Mouse (Mus musculus): Measurements from ENCODE around the gene Rpl7l1.

DNA sequence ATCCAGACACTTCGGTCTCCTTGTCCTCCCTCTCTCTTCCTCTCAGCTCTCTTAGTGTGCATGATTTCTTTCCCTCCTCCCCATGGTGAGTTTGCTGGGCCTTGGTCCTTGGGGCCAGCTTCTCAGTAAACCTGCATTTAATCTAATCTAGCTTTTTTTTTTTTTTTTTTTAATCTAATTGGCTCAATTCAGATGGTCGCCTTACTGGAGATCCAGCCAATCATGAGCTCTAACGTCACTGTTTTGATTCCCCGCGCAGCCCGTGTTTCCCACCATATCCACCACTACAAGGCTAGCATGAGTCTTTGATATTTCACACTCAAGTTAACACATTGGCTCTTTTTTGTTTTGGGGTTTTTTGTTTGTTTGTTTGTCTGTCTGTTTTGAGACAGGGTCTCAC is 32.0 kb upstream of the Rpl7l1 start:
- no peak for TF ChIP-seq CTCF (IDR thresholded peaks at IDR 0.05; ENCODE audit: extremely low read depth, insufficient read depth, insufficient read length, insufficient replicate concordance)
- TF ChIP-seq POLR2A (IDR thresholded peaks at IDR 0.05; ENCODE audit: low read depth, low read length): no peak
